Mouse (Mus musculus): ENCODE measurements around the gene Kat14. TPM values are rescaled to one million over a fixed set of nuclear protein-coding genes. Genes with fewer than 3 reads are reported as not detected.

Kat14 gene
- total RNA-seq, 2 experiments from 2014 or later: 16.6 to 22.7 TPM

GRCm38 (mm10) chr2:144446360-144446999, 77.7 kb downstream of the Kat14 start:
- no peak for DNase-seq (ENCODE audit: low spot score)

DNA sequence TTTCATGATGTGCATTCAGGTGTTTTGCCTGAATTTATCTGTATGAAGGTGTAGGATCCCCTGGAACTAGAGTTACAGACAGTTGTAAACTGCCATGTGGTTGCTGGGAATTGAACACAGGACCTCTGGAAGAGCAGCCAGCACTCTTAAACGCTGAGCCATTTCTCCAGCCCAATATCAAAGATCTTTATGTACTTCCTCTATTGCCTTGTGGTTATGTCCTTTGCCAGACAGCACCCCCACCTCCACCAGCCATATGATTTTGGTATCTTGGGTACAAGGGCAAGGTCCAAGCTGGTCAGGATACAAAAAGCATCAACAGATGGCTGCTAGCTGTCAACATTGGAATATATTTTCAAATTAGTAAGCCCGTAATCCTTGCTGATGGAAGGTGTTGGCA, 81.6 kb downstream of the Kat14 start:
- no peak for DNase-seq (ENCODE audit: low spot score)

GRCm38 (mm10) chr2:144452364-144453008, 83.7 kb downstream of the Kat14 start:
- peak; percentile 82 for DNase-seq (ENCODE audit: low spot score)

Other genes starting within 250 kb of the Kat14 start
- 10 to 100 TPM; 10.9 to 11.0 TPM for gene Mgme1, start 98.3 kb upstream of the Kat14 start, total RNA-seq (2021)
- gene Snx5, start 98.1 kb upstream of the Kat14 start, total RNA-seq (2021): 10 to 100 TPM; 55.8 to 58.1 TPM
- gene Ovol2, start 36.8 kb upstream of the Kat14 start, total RNA-seq (2021): not detected
- gene Pet117, start within 50 bp of the Kat14 start, total RNA-seq (2021): 1 to 10 TPM; 7.0 to 8.3 TPM
- gene Dzank1, start 158.4 kb downstream of the Kat14 start, total RNA-seq (2021): under 1 TPM; 0.27 to 0.52 TPM
- gene Polr3f, start 158.7 kb downstream of the Kat14 start, total RNA-seq (2021): 1 to 10 TPM; 9.1 to 9.5 TPM
- gene Rbbp9, start 181.9 kb downstream of the Kat14 start, total RNA-seq (2021): 1 to 10 TPM; 5.9 TPM
- 10 to 100 TPM; 10.5 to 11.8 TPM for gene Sec23b, start 187.2 kb downstream of the Kat14 start, total RNA-seq (2021)
- 10 to 100 TPM; 75.6 to 87.0 TPM for gene Smim26, start 225.1 kb downstream of the Kat14 start, total RNA-seq (2021)
- 10 to 100 TPM; 13.1 to 13.5 TPM for gene Dtd1, start 230.9 kb downstream of the Kat14 start, total RNA-seq (2021)

Measured in gastrocnemius, adult 18-20 months (tissue).